Mouse (Mus musculus): ENCODE results near the gene Pou6f2.

Pou6f2 gene

GRCm38 (mm10) chr13:18397586-18397985 lies at the start of gene Pou6f2:
Gene Pou6f2 (minus strand): TSS chr13:18397686.
- DNase-seq: no peak

DNA sequence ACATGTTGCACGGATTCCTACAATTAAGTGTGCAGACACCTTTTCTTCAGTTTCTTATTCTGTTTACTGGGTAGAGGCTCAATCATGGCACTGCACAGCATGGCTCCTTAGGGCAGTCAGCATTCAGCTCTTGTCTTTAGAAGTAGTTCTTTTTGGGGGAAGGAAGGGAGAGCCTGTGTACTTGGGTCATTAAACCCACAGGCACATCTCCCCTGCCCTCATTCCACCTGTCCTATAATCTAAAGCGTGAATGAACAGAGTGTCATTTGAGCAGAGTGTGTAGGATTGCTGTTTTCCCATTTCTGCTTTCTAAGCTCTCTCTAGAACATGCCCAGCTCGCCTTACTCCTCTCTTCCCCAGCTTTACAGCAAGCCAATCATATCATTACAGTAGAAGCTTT lies 42.4 kb upstream of the Pou6f2 start:
- no peak for DNase-seq

- no peak for DNase-seq
Measured at GRCm38 (mm10) chr13:18387673-18388072, 9.8 kb downstream of the Pou6f2 start.

DNA sequence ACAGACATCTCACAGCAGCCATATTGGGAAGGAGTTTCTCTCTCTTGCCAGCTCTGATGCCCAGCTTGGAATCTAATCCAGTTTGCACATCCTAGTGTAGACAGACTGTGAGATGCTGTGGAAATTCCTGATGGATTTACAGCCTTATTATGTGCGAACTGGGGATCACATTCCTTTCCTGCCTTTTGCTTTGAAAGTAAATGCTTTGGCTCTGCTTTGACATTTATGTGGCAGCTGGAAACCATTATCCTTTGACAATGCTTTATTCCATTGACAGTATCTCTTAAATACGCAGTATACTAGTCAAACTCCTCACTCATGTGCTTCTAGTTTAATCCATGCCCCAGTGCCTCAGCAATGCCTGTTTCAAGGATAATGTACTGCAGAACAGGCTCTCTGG lies 34.1 kb downstream of the Pou6f2 start:
- DNase-seq: no peak

GRCm38 (mm10) chr13:18344580-18345333 lies 52.7 kb downstream of the Pou6f2 start:
- no peak for DNase-seq

- no peak for DNase-seq
Measured at GRCm38 (mm10) chr13:18338910-18339501, 58.5 kb downstream of the Pou6f2 start.

GRCm38 (mm10) chr13:18338022-18338421 lies 59.5 kb downstream of the Pou6f2 start:
- DNase-seq: no peak

DNA sequence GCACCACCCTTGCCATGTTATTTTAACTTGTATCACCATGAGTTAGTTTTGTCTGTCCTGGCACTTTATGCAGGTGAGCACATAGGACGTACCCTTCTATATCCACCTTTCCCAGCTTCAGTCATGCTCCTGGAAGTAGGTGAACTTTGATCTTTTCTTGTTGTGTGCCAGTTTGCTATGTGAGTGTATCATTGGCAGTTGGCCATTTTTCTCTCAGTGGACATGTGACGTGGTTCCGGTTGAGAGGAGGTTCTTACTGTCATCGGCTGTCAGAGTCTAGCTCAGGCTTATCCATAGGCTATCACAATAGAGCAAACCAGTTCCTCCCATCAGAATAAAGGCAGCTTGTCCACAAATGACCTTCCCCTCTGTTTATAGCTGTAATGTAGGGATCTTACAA lies 63.5 kb downstream of the Pou6f2 start:
- DNase-seq: no peak

DNA sequence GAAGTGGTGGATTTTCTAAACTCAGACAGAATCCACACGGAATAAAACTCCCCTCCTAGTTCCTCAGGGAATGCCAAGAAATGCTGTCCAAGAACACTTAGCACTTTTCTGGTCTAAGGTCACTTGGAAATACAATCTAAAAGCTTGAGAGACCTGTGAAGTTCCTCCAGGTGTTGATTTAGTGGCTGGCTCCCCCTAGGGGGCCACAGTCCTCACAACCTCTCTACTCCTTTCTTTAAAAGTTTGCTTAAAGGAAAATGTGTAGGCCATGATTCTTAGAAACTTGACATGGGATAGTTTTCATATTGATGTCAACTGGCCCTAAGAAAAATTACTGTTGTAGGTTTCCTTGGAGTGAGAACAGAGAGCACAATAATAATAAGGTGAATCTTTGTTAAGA lies 64.9 kb downstream of the Pou6f2 start:
- peak; percentile 3 for DNase-seq

- no peak for DNase-seq
Measured at GRCm38 (mm10) chr13:18323980-18324678, 73.4 kb downstream of the Pou6f2 start.

DNA sequence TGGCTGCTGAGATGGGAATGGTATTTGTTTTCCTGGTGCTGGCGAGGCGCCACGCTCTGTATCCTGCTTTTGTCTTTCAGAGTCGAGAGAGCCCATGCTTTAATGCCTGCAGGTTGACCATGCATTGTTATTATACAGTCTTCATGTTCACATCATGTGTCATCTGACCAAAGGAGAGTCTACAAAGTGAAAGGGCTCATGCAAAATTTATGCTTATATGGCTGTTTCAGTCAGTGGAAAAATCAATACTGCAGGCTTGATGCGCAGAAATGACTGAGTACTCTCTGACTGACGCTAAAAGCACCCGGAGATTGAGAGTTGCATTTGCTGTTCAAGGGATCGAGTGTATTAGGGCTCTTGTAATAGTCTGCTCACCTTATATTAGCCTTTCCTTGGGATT lies 74.1 kb downstream of the Pou6f2 start:
- DNase-seq: peak; percentile 2

DNA sequence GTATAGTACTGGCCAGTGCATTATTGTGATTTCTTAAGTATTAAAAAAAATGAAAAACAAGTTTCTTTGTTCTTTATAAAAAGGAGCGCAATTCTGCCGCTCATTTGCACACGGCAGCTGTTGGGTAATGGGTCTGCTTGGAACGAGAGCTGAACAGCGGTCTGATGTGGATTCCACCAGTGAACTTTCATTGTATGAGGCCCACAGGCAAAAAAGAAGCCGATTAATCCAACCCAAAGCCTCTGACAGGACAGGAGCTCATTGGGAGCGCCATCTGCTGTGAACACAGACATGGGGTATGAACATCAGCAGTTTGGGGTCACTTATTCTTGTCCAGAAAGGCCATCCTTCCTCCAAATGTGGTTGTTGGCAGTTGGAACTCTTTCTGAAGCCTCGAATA lies 84.9 kb downstream of the Pou6f2 start:
- DNase-seq: no peak

- DNase-seq: no peak
Measured at GRCm38 (mm10) chr13:18309024-18309423, 88.5 kb downstream of the Pou6f2 start.

- DNase-seq: no peak
Measured at GRCm38 (mm10) chr13:18306506-18307145, 90.9 kb downstream of the Pou6f2 start.

DNA sequence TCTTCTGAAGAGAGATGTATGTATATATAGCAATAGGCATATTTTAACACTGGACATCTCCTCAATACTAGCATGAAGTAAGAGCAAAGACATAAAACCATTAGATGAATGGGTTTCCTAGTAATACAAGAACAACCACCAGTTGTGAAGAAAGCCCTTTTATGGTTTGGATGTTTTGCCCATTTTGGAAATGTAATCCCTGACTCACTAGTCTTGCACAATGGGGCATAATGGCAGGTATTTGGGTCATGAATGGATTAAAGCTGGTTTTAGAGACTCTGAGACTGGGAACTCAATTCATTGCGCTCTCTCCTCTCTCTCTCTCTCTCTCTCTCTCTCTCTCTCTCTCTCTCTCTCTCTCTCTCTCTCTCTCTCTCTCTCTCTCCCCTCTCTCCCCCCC lies 97.5 kb downstream of the Pou6f2 start:
- no peak for DNase-seq

DNA sequence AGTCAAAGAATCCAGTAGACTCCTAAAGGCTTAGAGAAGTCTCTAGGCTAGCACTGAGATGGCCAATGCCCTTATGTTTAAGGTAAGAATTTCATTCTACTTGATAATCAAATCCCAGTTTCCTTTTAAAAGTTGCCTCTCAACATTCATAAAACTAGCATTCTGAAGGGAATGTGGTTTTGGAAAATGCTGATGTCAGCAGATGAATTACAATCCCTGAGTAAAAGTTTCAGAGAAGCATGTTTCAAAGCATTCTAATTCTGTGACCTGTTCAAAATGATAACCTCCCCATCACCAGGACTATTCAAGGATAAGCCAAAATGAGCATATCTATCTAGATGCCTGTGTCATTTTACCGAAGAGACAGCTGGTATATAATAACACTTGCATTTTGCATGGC lies 104.0 kb downstream of the Pou6f2 start:
- no peak for DNase-seq

- DNase-seq: no peak
Measured at GRCm38 (mm10) chr13:18290253-18290914, 107.1 kb downstream of the Pou6f2 start.

DNA sequence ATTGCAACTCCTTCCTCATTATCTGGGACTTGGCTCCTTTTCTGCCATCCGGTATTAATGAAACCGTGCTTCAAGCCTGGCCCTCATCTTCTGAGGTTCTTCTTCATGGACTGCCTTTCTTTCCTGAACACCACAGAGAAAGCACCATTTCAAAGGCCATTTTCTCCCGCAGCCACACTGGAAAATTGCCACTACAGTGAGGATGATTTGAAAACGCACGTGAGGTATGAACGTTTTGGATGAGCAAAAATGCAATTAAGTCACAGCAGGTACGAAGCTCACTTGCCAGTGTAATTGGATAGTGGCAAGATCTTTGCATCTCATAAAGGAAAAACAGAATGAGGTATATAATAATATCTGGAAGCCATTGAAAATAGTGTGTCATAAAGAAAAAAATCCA lies 110.0 kb downstream of the Pou6f2 start:
- DNase-seq: no peak

- no peak for DNase-seq
Measured at GRCm38 (mm10) chr13:18282361-18282982, 115.0 kb downstream of the Pou6f2 start.

DNA sequence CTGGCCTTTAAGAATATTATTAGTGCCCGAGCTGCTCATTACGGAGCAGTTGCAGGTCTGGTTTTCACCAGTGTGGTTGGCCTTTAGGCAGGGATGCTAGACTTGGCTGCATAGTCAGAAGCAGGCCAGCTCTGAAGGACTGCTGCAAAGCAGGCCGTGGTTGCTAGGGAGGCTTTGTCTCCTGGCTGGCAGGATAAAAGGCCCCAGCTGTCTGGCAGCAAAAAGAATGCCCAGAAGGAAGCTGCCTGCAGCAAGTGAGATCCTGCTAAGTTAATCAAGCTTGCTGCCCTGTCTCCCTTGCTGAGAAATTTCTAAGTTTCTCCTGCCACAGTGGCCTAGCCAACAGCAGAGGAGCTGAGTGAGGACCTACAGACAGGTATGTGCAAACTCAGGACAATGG lies 116.4 kb downstream of the Pou6f2 start:
- no peak for DNase-seq

GRCm38 (mm10) chr13:18253131-18253530 lies 144.4 kb downstream of the Pou6f2 start:
- no peak for DNase-seq

DNA sequence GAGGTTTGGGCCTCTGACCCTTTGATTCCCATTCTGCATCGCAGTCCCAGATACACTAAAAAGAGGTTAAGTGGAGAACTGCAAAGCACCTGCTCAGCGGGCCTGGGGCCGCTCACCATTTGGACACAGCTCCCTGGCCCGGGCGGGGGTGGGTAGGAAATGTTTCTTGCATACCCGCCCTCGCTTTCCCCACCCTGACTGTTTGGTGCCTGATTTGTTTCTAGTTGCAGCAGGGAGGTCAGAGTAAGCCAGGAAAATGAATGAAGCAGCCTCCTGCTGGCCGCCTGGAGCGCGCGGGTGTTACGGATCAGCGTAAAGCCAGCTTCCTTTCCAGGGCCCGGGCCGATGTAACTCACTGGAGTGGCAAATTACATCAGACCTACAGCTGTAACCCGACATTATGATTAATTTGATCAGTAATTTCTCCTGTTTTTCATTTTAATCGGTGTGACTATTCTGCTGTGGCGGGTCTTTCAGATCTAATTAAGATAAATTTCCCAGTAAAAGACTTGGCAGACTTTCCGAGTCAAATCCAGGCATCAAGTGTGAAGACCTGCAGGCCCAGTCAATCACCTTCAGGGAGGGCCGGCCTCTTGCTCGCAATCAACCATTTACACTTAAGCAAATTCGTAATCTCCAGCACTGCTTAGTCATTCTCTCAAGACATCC lies 178.8 kb downstream of the Pou6f2 start:
- peak; percentile 10 for DNase-seq

Data from lung, postnatal 10 days (tissue).